Mouse (Mus musculus) G1E-ER4 (cell line): ENCODE results near the gene Stag3. TPM values are rescaled to one million over a fixed set of nuclear protein-coding genes. Genes with fewer than 3 reads are reported as not detected.

Source experiments
- GATA1 ChIP-seq: IDR thresholded peaks from one replicate; pipeline ENCODE4 v1.8.0; 2012; ENCODE audit warnings: low read length, inconsistent platforms
- polyA plus RNA-seq: library from polyadenylated mRNA; stranded (reverse); fragments of >175 nt; gene quantifications from 2 replicates; pipeline ENCODE4 v1.2.3, GENCODE M21; 2012

Gene Stag3
- not detected in 2 replicates for polyA plus RNA-seq

- TF ChIP-seq GATA1, result no peak
Measured at GRCm38 (mm10) chr5:138279585-138280424, at the start of gene Stag3, which contains the start of the genes Gm43720 and Gpc2. Gene Stag3 (plus strand): TSS chr5:138280240. Gene Gm43720 (minus strand): TSS chr5:138279958. Gene Gpc2 (minus strand): TSS chr5:138280005.

DNA sequence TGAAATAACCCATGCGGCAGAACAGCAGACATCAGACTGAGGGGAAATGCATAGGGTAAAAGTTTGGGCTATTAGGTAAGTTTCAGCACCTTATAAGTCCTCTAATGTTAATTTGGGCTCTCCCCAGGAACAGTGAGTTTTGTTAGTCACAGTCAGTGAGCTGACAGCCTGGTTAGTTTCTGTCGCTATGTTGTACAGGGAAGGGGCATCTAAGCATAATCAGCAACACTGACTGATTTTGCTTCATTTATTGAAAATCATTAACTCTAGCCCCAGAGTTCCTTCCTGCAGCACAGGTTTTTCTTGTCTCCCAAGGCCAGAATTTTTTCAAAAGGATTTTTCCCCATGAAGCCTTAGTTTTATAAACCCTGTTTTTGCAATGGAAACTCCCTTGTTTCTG, 46.3 kb upstream of the Stag3 start:
- TF ChIP-seq GATA1, result no peak

DNA sequence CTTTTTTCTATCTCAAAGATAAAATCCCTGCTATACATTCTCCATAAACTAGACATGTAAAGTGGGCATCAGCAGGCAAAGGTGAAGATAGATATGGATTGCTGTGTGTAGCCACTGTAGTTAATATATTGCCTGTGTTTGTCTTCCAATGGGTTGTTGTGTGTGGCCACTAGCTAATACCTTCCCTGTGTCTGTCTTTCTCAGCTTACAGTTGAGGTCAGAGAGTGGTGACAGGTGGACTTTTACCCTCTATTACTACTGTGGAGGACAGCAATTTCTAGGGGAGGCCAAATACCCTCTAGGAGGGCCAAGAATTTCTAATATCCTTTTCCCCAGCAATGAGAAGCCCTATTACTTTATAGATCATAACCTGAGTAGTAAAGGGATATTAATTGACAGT, 45.8 kb upstream of the Stag3 start:
- no peak for TF ChIP-seq GATA1

DNA sequence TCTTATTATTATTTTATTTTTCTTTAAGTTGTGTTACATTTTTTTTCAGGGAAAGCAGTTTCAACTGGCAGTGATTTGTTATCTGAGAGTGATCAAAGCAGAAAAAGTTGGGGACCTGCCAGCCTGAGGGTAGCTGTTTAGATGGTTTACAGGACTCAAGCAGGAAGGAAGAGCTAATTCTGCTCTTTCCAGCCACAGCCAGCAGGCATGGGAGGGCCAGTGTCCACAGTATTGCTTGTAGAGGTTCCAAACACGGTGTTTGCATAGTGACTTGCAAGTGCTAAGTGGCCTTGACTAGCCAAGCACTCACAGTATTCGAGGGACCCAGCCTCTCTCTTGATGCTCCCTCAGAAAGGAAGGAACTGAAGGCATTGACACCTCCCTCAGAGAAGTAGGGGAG, 38.5 kb upstream of the Stag3 start:
- no peak for TF ChIP-seq GATA1

DNA sequence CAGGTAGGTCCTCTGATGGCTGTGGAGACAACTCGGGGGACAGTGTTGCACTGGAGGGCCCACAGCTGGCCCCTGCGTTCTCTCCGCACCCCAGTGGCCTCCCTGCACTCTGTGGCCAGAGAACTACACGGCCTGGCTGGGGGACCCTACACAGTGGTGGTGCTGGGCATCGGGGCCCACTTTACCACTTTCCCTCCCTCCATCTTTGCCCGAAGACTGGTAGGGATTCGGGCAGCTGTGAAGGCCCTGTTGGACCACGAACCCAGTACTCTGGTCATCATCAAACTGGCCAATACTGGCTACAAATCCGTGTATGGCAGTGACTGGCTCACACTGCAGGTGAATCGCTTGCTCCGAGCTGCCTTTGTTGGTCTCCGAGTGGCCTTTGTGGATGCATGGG, 28.9 kb upstream of the Stag3 start:
- no peak for TF ChIP-seq GATA1

- TF ChIP-seq GATA1, result no peak
Measured at GRCm38 (mm10) chr5:138253061-138253460, 27.0 kb upstream of the Stag3 start.

- TF ChIP-seq GATA1, result no peak
Measured at GRCm38 (mm10) chr5:138255353-138256093, 24.5 kb upstream of the Stag3 start, which contains the start of gene Lamtor4. Gene Lamtor4 (plus strand): TSS chr5:138255482.

- no peak for TF ChIP-seq GATA1
Measured at GRCm38 (mm10) chr5:138256094-138256467, 24.0 kb upstream of the Stag3 start.

GRCm38 (mm10) chr5:138256966-138257584, 23.0 kb upstream of the Stag3 start:
- no peak for TF ChIP-seq GATA1

DNA sequence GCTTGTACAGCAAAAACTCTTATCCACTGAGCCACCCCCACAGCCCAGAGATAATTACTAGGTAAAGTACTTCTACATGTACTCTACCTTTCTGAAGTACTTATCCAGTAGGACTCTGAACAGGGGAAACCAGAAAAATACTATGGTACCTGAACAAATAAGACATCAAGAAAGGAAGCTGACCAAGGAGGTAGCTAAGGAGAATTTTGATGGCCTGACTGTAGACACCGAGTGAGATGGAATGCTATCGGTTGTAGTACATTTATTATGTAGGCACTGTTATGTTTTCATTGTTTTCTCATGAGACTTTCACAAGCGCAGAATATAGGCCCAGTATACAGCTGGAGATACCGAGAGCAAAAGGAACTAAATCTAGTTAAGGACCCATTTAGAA, 22.5 kb upstream of the Stag3 start:
- no peak for TF ChIP-seq GATA1

- TF ChIP-seq GATA1, result no peak
Measured at GRCm38 (mm10) chr5:138258078-138258477, 22.0 kb upstream of the Stag3 start.

- no peak for TF ChIP-seq GATA1
Measured at GRCm38 (mm10) chr5:138258542-138258941, 21.5 kb upstream of the Stag3 start.

DNA sequence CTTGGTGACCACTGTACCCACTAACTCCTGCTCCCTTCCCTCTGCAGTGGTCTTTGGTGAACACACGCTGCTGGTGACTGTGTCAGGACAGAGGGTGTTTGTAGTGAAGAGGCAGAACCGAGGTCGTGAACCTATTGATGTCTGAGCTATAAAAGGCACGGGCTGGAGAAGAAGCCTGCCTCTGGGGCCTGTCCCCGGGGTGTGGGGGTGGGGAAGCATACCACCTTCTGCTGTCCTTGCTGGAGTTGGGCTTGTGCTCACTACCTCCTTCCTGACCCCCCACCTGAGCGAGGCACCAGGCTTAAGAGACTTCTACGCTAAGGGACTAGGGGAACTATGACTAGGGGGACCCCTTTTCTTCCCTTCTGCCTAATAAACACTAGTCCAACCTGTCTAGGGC, 21.0 kb upstream of the Stag3 start:
- no peak for TF ChIP-seq GATA1

- TF ChIP-seq GATA1, result no peak
Measured at GRCm38 (mm10) chr5:138260051-138260450, 20.0 kb upstream of the Stag3 start.

DNA sequence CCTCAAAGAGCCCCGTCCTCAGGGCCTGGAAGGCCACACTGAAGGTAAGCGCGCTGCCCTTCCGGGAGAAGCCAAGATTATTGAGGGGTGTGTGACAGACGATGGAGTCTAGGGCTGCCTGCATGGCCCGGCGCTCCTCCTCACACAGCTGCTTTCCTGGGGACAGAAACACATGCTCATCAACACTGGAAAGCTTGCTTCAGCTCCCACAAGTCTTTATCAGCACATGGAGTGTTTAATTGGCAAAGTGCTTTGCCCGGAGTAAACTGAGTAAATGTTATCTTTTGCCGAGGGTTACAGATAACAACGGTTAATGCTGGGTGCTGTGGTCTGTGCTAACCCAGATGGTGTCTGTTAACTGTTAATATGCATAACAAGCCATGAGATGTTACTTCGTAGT, 19.2 kb upstream of the Stag3 start:
- TF ChIP-seq GATA1, result peak; percentile 96

DNA sequence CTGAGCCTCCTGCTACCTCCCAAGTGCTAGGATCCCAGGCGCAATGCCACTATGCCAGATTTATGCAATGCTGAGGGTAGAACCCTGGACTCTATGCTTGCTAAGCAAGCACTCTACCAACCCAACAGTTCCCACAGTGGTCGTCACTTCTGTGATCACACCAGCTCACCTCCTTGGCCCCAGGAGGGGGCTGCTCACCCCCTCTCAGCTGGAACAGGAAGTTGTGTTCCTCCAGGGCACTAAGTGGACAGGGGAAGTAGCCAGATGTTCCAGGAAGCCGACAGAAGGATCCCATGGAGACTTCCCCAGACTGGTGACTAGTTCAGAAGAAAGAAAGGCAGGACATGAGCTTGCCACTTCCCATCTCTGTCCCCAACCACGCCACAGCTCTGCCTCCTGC, 18.0 kb upstream of the Stag3 start:
- TF ChIP-seq GATA1, result no peak

GRCm38 (mm10) chr5:138262582-138263240, 17.3 kb upstream of the Stag3 start:
- TF ChIP-seq GATA1, result no peak
